Mouse (Mus musculus) Muller cell, postnatal 12 days (primary cell): ENCODE data around the gene Ddah1.
"Not testable (repeated sequence)": the region's sequence is repeated elsewhere in the genome, so short reads cannot be mapped to it uniquely, and the experiment has no call there.

Source experiments
- DNase-seq: peaks from one replicate; pipeline ENCODE4 v3.0.0-alpha.2; 2015; ENCODE audit errors: inconsistent ontology term

Ddah1 gene

DNA sequence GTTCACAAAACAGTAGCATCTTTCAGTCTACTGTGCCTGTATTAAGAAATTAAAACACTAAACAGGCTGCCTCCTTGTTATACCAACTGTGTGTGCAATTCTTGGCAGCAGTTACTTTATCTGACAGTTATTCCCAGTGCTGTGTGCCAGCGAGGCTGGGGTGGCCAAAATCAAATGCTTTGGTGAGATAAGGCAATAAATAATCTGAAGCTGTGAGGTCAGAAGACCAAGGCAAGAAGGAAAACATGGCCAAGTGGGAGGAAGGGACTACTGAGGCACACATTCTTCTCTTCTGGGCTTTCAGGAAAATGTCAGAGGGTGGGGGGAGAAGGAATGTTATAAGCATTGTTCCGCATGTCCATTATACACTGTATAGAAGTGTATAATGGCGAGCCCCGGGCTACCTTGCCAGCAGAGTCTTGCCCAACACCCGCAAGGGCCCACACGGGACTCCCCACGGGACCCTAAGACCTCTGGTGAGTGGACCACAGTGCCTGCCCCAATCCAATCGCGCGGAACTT is 106.3 kb downstream of the Ddah1 start:
- no peak for DNase-seq

DNA sequence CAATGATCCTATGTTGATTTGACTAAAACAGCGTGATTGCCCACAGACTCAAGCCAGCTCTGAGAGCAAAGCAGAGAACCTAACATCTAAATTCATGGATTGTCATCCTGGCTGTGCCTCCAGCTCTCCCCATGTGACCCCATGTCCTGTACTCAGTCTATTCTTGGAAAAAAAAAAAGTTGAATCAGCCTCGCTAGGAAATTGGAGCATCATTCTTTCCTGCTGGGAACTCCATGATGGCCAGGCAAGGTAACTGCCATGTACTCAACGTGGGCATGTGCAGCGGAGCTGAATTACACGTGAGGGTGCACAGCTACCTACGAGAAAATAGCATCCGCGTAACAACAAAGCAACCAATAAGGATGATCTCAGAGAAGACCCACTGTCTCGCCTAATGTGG is 114.2 kb downstream of the Ddah1 start:
- DNase-seq = no peak

DNA sequence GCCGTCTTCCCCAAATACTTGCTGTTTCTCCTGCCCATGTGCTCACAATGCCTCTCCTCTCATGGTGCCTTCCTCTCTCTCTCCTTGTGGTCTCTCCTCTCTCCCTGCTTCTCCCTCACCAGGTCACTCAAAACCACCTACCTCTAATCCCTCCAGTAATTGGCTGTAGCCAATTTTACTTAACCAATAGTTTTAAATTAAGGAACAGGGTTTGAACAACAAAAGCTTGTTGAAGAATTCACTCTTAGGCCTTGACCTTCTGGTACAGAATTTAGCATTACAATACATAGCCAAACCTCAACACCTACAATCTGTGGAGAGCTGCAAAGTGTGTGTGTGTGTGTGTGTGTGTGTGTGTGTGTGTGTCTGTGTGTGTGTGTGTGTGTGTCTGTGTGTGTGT is 114.8 kb downstream of the Ddah1 start:
- no peak for DNase-seq

DNA sequence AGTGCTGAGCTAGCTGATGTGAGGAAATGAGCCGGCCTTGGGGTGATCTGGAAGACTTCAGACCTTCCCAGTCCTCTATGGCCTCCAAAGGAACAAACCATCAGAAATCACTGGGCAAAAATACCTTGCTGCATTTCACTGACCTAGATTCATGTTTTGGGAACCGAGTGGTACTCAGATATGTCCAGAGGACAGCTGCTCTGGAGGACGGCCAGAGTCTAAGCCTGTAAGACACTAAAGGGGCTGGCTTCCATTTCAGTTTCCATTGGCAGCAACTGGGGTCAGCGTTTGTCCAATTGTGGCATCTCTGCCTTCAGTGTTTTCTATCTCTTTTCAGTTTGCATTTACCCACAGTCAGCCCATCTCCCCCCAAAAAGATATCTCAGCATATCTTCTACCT is 115.7 kb downstream of the Ddah1 start:
- no peak for DNase-seq

DNA sequence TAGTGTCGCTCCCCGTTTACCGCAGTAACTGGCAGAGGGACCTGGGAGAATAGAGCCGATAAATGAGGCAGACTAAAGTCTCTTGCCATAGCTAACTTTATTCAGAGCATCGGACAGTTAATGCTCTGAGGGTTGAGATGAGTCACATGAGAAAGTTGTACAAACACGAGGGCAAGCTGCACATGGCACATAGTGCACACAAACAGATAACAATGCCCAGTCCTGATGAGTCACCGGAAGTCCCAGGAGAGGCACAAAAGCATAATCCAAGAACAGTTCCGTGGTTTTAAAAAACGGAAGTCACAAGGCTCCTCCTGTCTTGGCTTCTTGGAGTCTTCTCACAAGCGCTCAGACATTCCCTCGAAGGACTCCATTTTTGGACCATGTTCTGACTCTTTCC is 117.6 kb downstream of the Ddah1 start:
- peak; percentile 52 for DNase-seq

DNA sequence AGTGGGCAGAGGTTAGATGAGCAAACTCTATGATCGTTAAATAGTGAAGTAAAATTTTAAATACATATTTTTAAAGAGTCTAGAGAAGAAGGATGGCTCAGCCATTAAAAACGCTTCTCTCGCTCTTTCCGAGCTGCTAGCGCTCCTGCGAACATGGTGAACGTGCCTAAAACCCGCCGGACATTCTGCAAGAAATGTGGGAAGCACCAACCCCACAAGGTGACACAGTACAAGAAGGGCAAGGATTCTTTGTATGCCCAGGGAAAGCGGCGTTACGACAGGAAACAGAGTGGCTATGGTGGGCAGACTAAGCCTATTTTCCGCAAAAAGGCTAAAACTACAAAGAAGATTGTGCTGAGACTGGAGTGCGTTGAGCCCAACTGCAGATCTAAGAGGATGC is 120.4 kb downstream of the Ddah1 start:
- DNase-seq = not testable (repeated sequence)

DNA sequence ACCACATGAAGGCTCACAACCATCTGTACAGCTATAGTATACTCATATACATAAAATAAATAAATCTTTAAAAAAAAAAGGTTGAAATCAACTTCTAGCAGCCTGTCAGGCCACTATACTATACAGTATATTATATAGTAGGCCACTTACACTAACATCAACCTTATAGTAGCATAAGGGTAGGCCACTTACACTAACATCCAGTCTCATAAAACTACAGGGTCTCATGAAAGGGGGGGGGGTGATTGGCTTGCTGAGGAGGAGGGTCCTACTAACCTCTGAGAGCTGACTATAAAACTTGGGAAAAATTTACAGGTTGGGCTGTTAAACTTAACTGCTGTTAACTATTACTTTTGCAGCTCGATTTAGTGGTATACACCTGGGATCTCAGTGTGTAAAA is 121.9 kb downstream of the Ddah1 start:
- no peak for DNase-seq

DNA sequence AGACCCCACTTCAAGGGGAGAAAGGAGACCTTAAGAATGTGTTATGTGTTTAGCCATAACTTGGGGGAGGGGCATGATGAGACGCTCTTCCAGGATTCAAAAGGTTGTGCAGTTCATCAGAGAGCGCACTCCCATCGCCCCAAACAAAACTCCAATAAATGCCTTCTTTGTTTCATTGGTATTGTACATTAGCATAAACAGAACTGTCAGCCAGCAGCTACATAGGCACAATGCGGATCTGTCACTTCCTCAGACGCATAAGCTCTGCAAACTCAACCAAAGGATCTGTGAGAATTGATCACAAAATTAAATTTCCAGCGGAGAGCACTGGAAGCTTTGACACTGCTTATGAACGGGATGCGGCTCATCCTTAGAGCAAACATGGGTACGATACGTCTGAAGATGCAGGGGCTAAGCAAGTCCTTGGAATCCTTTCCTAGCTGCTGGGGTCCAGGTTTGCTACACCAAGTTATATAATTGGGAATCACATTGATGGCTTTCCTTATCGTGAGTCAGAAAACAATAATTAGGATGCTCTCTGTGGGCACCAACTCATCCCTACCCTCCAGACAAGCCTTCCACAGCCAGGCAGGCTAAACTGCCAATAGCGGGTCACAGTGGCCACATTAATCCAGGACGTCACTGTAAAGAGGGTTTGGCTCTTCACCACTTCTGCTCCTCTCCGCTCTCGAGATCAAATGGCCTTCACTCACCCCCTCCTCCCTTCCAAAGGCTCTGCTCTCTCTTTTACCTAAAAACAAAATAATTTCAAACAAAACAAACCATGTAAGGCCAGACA is 123.8 kb downstream of the Ddah1 start:
- no peak for DNase-seq

DNA sequence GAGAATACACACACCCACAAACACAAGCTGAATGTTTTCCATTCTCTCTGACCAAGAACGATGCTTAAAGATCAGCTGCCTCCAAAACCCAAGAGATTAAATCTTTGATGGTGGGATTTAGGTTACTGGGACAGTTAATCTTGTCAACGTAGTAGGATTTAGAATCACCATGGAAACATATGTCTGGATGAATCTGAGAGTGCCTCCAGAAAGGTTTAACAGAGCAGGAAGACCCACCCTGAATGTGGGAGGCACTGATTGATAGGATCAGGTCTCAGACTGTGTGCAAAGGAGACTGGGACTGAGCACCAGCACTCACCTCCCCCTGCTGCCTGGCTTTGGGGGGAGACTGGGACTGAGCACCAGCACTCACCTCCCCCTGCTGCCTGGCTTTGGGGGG is 124.8 kb downstream of the Ddah1 start:
- DNase-seq = no peak

DNA sequence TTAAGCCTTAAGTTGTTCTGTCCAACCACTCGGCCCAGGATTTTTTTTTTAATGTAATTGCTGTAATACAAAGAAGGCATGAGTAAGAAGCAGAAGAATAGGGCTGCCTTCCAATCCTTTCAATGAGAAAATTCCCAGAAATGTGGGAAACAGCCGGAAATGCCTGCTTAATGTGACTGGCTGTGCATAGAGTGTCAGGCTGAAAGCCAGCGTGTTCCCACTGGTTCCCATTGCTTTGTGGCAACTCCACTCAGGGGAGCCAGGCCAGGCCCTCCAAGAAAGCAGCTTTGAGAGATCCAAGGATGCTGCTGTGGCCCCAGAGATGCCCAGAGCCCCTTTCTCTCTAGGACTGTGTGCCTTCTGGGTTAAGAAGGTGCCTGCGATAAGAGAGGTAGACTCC is 126.9 kb downstream of the Ddah1 start:
- DNase-seq = peak; percentile 99

DNA sequence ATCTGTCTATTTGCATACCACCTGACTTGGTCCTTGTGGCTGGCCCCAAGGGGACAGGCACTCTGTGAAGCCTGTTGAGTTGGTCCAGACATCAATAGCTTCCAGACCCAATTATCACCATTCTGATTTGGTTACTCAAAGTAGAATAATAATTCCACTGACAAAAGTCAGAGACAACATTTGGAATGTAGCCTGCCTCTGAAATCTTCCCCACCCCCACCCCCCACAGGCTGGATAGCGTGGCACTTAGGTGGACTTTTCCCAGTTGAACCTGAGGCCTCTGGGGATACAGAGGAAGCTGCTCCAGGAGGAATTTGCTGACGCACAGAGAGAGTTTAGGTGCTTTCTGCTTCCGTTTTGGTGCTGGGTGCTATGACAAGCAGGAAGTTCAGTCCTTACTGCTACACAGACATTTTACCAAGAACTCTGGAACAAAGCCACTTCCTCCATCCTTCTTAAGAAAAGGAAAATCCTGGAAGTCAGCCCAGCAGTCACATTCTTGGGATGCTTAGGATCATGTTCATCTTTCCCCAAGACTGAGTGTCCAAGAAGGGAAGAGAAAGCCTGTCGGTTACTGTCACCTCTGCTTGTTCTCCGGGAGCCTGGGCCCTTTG is 127.5 kb downstream of the Ddah1 start:
- peak; percentile 92 for DNase-seq

DNA sequence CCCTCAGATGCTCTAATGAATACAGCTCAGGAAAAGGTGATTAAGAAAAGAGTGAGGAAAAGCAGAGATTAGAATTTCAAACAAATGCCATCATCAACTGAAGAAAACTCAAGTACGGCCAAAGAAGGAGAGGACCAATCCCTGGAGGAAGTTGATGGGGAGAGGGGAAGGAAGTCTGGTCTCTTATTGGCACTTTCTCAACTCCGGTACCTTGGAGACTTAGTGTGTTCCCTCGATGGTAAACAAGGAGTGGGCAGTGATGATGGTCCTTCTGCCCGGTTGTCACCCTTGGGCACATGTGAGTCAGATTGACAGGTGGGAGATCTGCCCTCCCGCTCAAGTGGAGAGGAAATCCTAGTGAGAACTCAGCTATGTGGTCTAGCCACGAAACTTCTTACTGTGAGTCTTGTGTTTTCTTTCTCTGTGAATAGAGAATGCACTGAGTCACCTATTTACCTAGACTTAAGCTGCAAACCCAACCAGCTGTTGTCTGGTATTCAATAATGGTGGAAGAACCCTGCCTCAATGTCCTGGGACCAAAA is 129.0 kb downstream of the Ddah1 start:
- peak; percentile 84 for DNase-seq

DNA sequence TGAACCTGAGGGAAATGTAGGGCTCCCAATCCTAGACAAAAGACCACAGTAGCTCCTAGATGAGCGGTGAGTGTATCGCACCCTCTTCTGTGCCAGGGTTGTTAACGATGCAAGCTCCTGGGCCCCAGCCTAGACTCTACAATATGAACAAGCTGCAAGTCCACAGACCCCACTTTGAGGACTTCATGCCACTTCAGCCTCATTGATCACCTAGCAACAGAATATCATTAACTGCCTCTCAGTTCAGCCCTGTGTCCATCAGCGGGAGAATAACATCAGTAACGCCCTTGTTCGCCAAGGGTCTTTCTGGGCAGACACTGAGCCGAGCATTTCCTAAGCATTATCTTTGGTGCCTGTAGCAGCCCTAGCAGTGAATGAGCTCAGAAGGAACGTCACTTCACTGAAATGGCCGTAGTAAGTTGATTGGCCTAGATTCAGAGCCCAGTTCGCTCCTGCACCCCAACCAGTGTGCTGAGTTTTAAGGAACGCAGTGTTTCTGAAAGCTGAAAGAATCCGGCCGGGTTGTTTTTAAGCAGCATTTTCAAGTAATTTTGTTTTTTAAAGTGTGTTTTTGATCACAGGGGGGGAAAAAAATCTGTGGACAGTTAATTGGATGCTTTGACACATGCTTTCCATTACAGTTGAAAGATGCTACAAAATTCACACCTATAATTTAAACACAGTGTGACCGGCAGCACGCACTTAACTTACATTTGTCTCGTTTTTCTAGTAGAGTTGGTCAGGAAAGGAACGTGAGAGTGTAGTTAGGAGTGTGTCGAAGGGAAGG is 132.1 kb downstream of the Ddah1 start:
- DNase-seq = no peak

DNA sequence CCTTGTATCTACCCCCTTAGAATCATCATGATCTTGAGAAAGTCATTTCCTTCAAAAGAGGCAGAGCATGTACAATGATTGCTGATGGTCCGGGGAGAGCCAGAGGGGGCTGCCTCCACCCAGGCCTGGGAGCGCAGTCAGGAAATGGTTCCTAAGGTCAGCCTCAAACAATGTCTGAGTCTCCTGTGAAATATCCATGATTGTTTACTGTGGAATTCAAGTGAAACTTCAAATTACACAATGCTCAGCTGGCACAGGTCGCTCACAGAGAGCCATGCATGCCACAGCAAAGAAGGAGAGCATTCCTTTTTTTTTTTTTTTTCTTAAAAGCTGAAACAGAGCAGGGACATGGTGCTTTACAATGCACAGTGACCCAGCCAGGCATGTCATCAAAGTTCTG is 134.0 kb downstream of the Ddah1 start:
- DNase-seq = peak; percentile 72

DNA sequence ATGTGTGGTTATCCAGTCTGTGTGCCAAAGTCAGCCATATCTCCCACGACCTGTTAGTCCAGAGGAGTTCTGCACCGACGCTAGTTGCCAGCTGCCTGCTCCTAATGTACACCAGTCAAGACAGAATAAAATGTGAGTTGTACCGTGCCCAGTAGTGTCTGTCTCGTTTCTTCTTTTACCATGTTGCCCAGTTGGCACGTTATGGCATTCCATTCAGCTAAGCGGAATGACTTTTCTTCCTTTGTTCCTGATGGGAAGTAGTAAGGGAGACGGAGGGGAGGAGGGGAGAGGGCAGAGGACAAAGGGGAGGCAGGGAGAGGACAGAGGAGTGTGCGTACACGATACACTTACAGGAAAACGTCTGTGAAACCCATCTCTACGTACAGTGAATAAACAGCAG is 135.7 kb downstream of the Ddah1 start:
- peak; percentile 81 for DNase-seq

DNA sequence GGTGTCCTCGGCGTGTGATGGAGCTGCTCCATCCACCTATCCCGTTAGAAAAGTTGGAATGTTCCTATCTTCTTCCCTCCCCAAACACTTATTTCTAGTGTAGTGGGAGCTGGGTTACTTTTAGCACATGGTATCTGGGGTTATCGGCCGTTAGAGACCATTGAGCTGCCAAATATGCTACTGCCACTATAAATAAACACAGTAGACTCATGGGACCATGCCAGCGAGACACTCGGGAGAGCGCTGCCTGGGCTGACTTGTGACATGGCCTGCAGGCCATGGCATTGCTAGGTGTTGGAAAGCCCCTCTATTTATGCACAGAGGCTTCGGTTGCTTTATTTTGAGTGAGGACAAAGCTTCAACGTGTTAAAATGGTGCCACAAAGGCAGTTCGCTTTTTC is 139.3 kb downstream of the Ddah1 start:
- DNase-seq = no peak

DNA sequence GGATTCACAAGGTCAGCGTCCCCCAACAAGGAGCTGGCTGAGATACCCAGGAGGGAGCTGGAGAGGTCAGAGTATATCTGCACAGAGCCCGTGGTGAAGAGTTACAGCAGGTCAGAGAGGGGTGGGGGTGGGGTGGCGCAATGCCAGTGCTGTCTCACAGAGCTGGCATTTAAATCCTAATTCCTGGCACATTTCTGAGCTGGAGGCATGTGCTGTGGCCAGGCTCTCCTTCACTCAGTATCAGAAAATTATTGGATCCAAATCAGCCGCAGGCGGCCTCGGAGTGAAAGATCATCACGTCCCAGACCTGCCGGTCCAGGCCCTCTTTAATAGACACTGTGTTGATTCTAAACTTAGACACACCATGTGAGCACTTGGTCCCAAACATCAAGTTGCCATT is 141.4 kb downstream of the Ddah1 start:
- DNase-seq = peak; percentile 95

DNA sequence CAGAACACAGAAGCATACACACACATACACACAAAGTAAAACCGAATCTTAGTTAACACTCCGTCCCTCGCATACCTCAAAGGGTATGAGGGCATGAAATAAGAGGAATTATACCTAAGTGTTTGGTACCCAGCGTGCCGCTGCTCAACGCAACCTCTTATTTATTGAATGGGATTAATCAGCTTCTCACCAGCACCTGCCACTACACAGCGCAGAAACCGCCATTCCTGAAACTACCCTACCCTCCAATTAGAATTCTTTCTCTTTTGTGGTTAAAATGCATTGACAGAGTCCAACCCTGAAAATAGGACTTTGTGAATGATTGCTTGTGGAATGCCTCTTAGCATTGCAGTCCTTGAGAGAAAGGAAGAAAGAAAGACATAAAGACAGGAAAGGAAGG is 145.1 kb downstream of the Ddah1 start:
- peak; percentile 47 for DNase-seq

DNA sequence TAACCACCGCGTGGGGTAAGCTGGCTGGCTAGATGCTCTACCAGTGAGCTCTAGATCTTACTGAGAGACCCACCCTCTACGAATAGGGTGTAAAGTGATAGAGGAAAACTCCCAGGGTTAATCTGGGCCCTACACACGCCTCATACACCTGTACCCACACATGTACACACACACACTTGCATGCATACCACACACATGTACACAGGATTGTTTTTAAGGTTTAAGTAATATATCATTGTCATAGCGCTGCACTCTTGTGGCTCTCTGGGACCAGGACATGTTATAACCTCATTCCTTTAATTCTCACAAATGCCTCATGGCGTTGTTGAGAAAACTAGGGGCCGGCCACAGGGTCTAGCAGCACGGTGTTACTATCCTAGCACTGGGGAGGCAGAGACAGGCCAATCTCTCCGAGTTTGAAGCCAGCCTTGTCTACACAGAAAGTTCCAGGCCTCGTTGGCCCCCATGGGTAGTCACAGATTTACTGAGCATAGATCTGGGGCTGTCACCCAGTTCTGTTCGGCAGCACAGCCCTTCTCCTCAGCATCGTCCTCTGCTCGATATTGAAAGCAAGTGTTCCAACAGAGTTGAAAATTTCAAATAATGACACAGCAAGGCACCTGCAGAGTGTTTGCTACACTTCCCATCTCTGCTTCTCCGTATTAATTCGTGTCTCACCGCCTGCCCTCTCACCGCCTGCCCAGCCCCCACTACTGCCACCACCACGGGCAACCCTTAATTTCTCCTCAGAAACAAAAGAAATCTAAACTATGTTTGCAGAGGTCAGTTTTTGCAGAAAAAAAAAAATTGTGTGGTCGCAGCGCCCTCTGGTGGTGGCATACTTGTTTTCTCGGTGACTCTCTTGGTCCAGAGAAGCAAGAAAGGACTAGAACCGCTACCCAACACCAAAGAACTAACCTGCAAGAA is 146.6 kb downstream of the Ddah1 start:
- DNase-seq = peak; percentile 80

DNA sequence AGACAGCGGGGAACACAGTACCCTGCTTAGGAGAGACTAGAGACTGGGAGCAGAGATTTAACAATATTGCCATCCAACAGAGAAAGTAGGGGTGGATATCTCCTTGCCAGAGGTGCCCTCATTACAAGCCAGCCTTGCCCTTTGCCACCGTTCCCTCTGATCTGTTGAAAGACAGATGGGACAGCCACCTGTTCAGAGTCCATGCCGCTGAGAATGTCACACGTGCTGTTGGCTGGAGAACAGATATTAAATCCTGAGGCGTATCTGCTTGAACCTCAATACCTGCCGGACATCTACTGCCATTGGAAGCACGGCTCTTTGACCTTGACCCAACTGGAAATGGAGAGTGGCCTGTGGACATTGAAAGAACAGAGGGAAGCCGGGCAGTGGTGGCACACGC is 148.1 kb downstream of the Ddah1 start:
- no peak for DNase-seq

DNA sequence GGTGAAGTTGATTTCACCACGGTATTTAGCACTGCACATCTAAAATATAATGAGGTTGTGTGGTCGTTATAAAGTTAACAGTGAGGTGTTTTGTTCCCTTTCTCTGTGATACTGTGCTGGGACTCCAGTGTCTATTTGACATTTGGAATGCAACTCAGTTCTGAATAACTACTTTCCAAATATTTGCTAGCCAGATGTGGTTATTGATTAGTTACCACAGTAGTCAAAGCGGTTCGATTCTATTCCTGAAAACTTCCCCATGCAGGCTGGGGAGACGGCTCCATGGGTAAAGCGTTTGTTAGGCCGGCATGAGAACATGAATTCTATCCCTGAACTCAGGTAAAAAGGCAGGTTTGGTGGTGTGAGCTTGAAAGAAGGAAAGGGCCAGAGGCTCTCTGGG is 154.0 kb downstream of the Ddah1 start:
- DNase-seq = no peak
